Mouse (Mus musculus) brain, embryonic 14.5 days (tissue): ENCODE results near the gene Vmn2r93. TPM values are rescaled to one million over a fixed set of nuclear protein-coding genes. Genes with fewer than 3 reads are reported as not detected.

ENCODE experiments used
- DNase-seq: peaks from one replicate; pipeline ENCODE4 v3.0.0-alpha.2; 2011; ENCODE audit warnings: low read depth
- CTCF ChIP-seq: fragments of 200-500 bp; IDR thresholded peaks from 2 replicates; pipeline ENCODE4 v1.5.1; 2012; ENCODE audit warnings: inconsistent platforms, mild to moderate bottlenecking, moderate library complexity, borderline replicate concordance; ENCODE audit not compliant: insufficient read depth, insufficient read length; ENCODE audit errors: extremely low read depth
- POLR2A ChIP-seq: fragments of 200-500 bp; IDR thresholded peaks from 2 replicates; pipeline ENCODE4 v1.6.1; 2012; ENCODE audit warnings: mild to moderate bottlenecking, inconsistent platforms, borderline replicate concordance; ENCODE audit not compliant: poor library complexity, insufficient read depth, insufficient read length, severe bottlenecking; ENCODE audit errors: extremely low read depth
- polyA plus RNA-seq: library from polyadenylated mRNA; depleted of rRNA; stranded (reverse); fragments of >200 nt; gene quantifications from 2 replicates; pipeline ENCODE4 v1.2.3, GENCODE M21; 2012; rRNA removed

The Vmn2r93 gene
- polyA plus RNA-seq, result not detected in 2 replicates

DNA sequence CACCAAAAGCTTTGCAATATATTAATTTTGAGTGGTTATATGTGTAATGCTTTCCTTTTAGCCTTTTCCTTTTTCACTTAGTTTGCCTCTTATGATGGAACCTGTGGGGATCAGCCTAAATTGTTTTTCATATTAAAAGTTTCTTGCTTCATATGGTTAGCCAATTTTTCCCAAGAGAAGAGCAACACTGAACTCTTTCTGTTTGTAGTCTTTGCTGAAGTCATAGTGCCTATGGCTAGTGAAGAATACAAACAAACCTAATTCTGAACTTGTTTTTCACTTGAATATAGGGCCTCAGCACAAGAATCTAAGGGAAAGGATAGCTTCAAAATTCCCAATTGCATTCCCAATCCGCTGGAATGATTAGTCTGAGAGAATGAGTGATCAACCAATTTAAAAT is at the start of gene Vmn2r93:
TSS of gene Vmn2r93 (plus strand) at position 301 of the 400 bp plus-strand sequence.
- DNase-seq, result no peak
- no peak for TF ChIP-seq CTCF
- TF ChIP-seq POLR2A, result no peak

DNA sequence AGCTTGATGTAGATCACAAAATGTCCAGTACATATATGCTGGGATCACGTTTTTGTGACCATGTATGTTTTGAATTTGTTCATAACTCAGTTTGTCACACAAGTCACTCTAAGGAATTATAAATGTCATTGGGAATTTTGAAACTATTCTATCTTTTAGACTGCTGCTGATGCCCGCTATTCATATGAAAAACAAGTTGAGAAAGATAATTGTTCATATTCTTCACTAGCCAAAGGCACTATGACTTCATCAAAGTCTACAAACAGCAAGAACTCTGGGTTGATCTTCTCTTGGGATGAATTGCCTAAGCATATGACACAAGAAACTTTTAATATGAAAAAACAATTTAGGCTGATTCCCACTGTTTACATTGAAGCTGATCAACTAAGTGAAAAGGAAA is 20.2 kb upstream of the Vmn2r93 start, which contains the start of gene Vmn2r94:
TSS of gene Vmn2r94 (minus strand) at position 101 of the 400 bp plus-strand sequence.
- DNase-seq, result no peak
- TF ChIP-seq CTCF (no peak), POLR2A (no peak)

DNA sequence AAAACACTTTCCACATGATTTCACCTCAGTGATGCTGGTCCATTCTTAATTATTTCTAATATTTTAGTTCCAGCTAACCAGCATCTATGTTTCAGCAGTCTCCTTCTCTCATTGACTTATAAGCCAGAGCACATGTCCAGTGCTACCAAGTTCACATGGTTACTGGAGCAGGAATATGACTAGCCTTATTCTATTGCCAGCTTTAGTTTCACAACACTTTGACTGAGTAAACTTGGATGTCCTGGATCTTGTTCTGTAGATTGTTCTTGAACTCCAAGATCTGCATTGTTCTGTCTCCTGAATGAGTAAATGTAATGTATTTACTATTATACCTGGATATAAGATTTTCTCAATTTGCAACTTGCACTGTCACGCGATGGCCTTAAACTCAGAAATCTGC is 25.1 kb downstream of the Vmn2r93 start:
- TF ChIP-seq CTCF (no peak), POLR2A (no peak)

DNA sequence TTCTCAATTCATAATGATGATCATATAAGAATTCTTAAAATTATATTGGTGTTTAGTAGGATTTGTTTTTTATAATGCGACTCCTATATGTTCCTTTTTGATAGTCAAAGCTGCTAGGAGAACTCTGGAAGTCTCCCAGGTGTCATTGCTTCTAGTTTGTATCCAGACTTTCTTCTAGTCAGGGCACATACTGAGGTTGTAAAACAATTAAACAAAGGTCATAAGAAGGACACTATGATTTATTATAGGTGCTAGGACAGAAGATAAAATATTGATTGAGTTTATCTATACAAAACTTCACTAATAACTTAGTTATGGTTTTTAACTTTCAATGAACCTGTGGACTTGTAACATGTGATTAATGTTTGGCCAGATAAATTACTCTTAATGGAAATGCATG is 62.1 kb downstream of the Vmn2r93 start:
- DNase-seq, result no peak
- TF ChIP-seq POLR2A, result no peak
- TF ChIP-seq CTCF, result no peak

More for the DNA sequence above, 25.1 kb downstream of the Vmn2r93 start:
- no peak for DNase-seq

DNA sequence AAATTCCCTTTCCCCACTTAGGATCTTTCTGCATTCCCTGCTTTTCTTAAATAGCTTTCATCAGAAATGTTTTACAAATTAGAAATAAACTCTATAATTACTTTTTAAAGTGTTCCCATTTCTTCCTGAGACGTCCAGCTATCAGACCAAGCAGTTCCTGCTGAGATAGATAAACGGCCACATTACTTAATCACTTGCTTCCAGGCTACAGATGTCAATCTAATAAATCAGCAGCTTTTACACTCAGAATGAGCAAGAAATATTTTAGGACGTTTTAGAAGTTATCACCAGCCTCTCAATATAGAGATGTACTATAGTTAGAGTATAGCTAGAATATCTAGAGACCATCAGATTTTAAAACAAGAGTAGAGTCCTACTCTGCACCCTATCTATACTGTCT is 62.7 kb downstream of the Vmn2r93 start:
- no peak for TF ChIP-seq POLR2A
- TF ChIP-seq CTCF, result no peak

More for the DNA sequence above, 62.7 kb downstream of the Vmn2r93 start:
- no peak for DNase-seq

Other genes with a start within 250 kb of the Vmn2r93 start
- not detected in 2 replicates for gene Vmn2r124, start 248.7 kb upstream of the Vmn2r93 start, polyA plus RNA-seq
- gene Vmn2r91, start 213.1 kb upstream of the Vmn2r93 start, polyA plus RNA-seq, result not detected in 2 replicates
- not detected in 2 replicates for gene Vmn2r92, start 146.2 kb upstream of the Vmn2r93 start, polyA plus RNA-seq
- not detected in 2 replicates for gene Vmn2r94, start 20.3 kb upstream of the Vmn2r93 start, polyA plus RNA-seq
- gene Vmn2r95, start 126.0 kb downstream of the Vmn2r93 start, polyA plus RNA-seq, result not detected in 2 replicates